Mouse (Mus musculus): ENCODE measurements around the gene Aldoart2.

DNA sequence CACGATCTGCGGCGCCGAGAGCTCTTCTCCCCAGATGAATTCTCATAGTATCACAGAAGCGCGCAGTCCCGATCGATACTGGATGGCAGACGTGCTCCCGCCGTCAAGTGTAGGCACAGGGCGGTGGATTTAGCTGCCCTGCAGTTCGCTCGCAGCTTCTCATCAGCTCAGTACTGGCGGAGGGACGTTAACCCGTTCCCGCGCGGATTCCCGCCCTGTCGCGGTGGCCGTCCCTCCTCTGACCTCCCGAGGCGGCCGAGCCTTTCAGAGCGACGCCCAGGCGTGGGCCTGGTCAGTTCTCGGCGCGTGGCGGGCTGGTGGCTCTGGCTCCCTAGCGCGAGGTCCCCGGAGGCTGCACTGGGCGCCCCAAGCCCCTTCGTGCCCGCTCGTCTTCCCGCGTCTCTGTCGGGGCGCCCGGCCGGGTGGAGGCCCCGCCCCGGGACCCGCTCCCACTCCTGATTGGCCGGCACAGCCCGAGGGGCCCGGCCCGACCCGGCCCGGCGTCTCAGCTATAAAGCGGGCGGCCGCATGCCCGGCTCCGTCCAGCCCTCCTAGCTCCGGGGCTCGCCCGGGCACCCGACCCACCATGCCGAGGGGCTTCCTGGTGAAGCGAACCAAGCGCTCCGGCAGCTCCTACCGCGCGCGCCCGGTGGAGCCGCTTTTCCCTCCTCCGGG lies 34.0 kb downstream of the Aldoart2 start, which contains the start of gene Insm2:
- TF ChIP-seq CTCF (conservative IDR thresholded peaks at IDR 0.05; ENCODE audit: insufficient read depth, insufficient read length, low read depth, low read length) (no peak), POLR2A (IDR thresholded peaks at IDR 0.05; ENCODE audit: low read depth, low read length) (no peak)
